Mouse (Mus musculus): ENCODE data around the gene Arl2.
A peak's percentile ranks its signal among the peaks of the same experiment; 100 is the strongest.

DNA sequence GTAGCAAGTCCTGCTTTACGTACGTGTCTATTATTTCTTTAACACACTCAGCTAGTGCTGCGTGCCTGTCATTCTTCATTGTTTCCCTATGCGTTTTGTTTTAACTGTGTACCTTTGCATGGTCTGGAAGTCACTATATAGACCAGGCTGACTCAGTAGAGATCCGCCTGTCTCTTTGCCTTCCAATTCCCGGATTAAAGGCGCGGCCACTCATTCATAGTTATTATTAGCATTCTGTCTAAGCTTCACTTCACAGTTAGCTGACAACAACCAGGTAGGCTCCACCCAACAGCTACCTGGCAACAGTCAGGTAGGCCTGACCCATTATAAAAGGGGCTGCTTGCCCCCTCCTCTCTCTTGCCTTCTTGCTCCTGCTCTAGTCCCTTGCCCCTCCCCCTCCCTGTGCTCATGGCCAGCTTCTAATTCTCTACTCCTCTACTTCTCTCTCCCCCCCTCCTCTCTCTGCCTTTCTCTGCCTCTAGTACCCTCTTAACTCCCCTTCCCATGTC is 22.6 kb downstream of the Arl2 start:
- TF ChIP-seq ELF1 (IDR thresholded peaks at IDR 0.05; ENCODE audit: low read depth, low read length) (no peak), ETS1 (IDR thresholded peaks at IDR 0.05; ENCODE audit: low read depth, low read length) (0 out of 2 replicates have a peak, but pooled peaks have one; percentile 1), ZNF384 (IDR thresholded peaks at IDR 0.05; ENCODE audit: low read depth, low read length) (no peak), NRF1 (IDR thresholded peaks at IDR 0.05; ENCODE audit: insufficient read depth, low read depth, low read length, poor library complexity, severe bottlenecking) (no peak), POLR2A (IDR thresholded peaks at IDR 0.05; ENCODE audit: control insufficient read depth in 1 of 2, insufficient read depth in 1 of 2, low read depth in 1 of 2, low read length in 2 of 2, poor library complexity in 1 of 2) (no peak)
